Mouse (Mus musculus): ENCODE results near the gene Rbfox2. TPM values are rescaled to one million over a fixed set of nuclear protein-coding genes. Genes with fewer than 3 reads are reported as not detected.

Rbfox2 gene
- total and polyA plus RNA-seq, 3 experiments, result 0.89 TPM; not detected in 2

GRCm38 (mm10) chr15:77070745-77071268 lies 236.0 kb downstream of the Rbfox2 start:
- DNase-seq (ENCODE audit: extremely low read depth), result no peak
- dilution Hi-C loops (cut with MboI; ENCODE audit: extremely low pct_ligation_motif_present, extremely low pct_unique_long_range_greater_than_20kb, low sequenced_read_pairs) (no loop called here), in situ Hi-C loops (cut with MboI; ENCODE audit: low pct_ligation_motif_present, low pct_unique_long_range_greater_than_20kb, low sequenced_read_pairs) (no loop called here)
- TF ChIP-seq ELF1 (IDR thresholded peaks at IDR 0.05; ENCODE audit: low read depth, low read length), result no peak
- TF ChIP-seq NRF1 (IDR thresholded peaks at IDR 0.05; ENCODE audit: low read depth, low read length), result no peak
- no peak for TF ChIP-seq JUND (conservative IDR thresholded peaks at IDR 0.05; ENCODE audit: low read depth, low read length)
- no peak for TF ChIP-seq ZMIZ1 (IDR thresholded peaks at IDR 0.05; ENCODE audit: low read depth, low read length)
- no peak for TF ChIP-seq MEF2A (IDR thresholded peaks at IDR 0.05; ENCODE audit: borderline replicate concordance, low read depth, low read length)
- no peak for TF ChIP-seq MYC (IDR thresholded peaks at IDR 0.05; ENCODE audit: low read depth, low read length)
- no peak for TF ChIP-seq E2F4 (IDR thresholded peaks at IDR 0.05; ENCODE audit: insufficient replicate concordance, low read depth, low read length)
- TF ChIP-seq USF2 (conservative IDR thresholded peaks at IDR 0.05; ENCODE audit: low read depth, low read length), result no peak
- no peak for TF ChIP-seq NELFE (IDR thresholded peaks at IDR 0.05; ENCODE audit: low read depth, low read length)
- no peaks in the 10 kb centered on the region for H3K9me3 ChIP-seq (replicated peaks; ENCODE audit: low read length)
- H3K79me2 ChIP-seq (replicated peaks; ENCODE audit: control insufficient read depth, extremely low read depth, insufficient read depth, poor library complexity, severe bottlenecking), result no peaks in the 10 kb centered on the region
- H3K27me3 ChIP-seq (replicated peaks), result peaks cover 87% of the 10 kb centered on the region
- no peaks in the 10 kb centered on the region for H3K4me1 ChIP-seq (ENCODE audit: control insufficient read depth in 1 of 2, insufficient read depth in 2 of 2)
- H3K9ac ChIP-seq (ENCODE audit: insufficient read depth, low read depth), result no peak overlapping the region
- H3K36me3 ChIP-seq (replicated peaks in 1 of 2; ENCODE audit: control insufficient read depth in 1 of 2, insufficient read depth in 1 of 2, low read length in 1 of 2), result no peaks in the 10 kb centered on the region
- H3K27ac ChIP-seq (ENCODE audit: insufficient read depth, low read depth), result no peak overlapping the region
- no peak overlapping the region for H3K4me3 ChIP-seq (replicated peaks in 1 of 3; ENCODE audit: low read depth in 2 of 3, low read length in 2 of 3, poor library complexity in 1 of 3)
- no peak overlapping the region for H3K4me2 ChIP-seq (ENCODE audit: insufficient read depth, low read depth, poor library complexity, severe bottlenecking)

GRCm38 (mm10) chr15:77069019-77069418 lies 237.8 kb downstream of the Rbfox2 start:
- in situ Hi-C loops (cut with MboI; ENCODE audit: low pct_ligation_motif_present, low pct_unique_long_range_greater_than_20kb, low sequenced_read_pairs) (no loop called here), dilution Hi-C loops (cut with MboI; ENCODE audit: extremely low pct_ligation_motif_present, extremely low pct_unique_long_range_greater_than_20kb, low sequenced_read_pairs) (no loop called here)
- Histone ChIP-seq H3K27ac (ENCODE audit: insufficient read depth, low read depth) (no peak overlapping the region), H3K4me2 (ENCODE audit: insufficient read depth, low read depth, poor library complexity, severe bottlenecking) (no peak overlapping the region), H3K4me3 (replicated peaks in 1 of 3; ENCODE audit: low read depth in 2 of 3, low read length in 2 of 3, poor library complexity in 1 of 3) (no peak overlapping the region), H3K27me3 (replicated peaks) (peaks cover 81% of the 10 kb centered on the region), H3K4me1 (ENCODE audit: control insufficient read depth in 1 of 2, insufficient read depth in 2 of 2) (no peaks in the 10 kb centered on the region), H3K9me3 (replicated peaks; ENCODE audit: low read length) (peaks cover 4% of the 10 kb centered on the region), H3K9ac (ENCODE audit: insufficient read depth, low read depth) (no peak overlapping the region), H3K79me2 (replicated peaks; ENCODE audit: control insufficient read depth, extremely low read depth, insufficient read depth, poor library complexity, severe bottlenecking) (no peaks in the 10 kb centered on the region), H3K36me3 (replicated peaks in 1 of 2; ENCODE audit: control insufficient read depth in 1 of 2, insufficient read depth in 1 of 2, low read length in 1 of 2) (no peaks in the 10 kb centered on the region)
- TF ChIP-seq E2F4 (IDR thresholded peaks at IDR 0.05; ENCODE audit: insufficient replicate concordance, low read depth, low read length), result no peak
- no peak for TF ChIP-seq PAX5 (IDR thresholded peaks at IDR 0.05; ENCODE audit: low read length)
- no peak for TF ChIP-seq KAT2A (IDR thresholded peaks at IDR 0.05; ENCODE audit: insufficient replicate concordance, low read length)
- TF ChIP-seq HCFC1 (IDR thresholded peaks at IDR 0.05; ENCODE audit: low read depth, low read length), result no peak
- TF ChIP-seq MXI1 (IDR thresholded peaks at IDR 0.05; ENCODE audit: low read depth, low read length), result no peak
- no peak for TF ChIP-seq CTCF (conservative IDR thresholded peaks at IDR 0.05 in 1 of 2, IDR thresholded peaks at IDR 0.05 in 1 of 2; ENCODE audit: low read depth in 2 of 2, low read length in 2 of 2)
- no peak for TF ChIP-seq RCOR1 (conservative IDR thresholded peaks at IDR 0.05; ENCODE audit: low read depth, low read length)
- no peak for TF ChIP-seq MYC (IDR thresholded peaks at IDR 0.05; ENCODE audit: low read depth, low read length)
- TF ChIP-seq POLR2A (IDR thresholded peaks at IDR 0.05; ENCODE audit: low read depth, low read length), result no peak
- TF ChIP-seq MAFK (IDR thresholded peaks at IDR 0.05; ENCODE audit: insufficient replicate concordance, low read length), result no peak
- TF ChIP-seq POLR2AphosphoS2 (IDR thresholded peaks at IDR 0.05; ENCODE audit: low read depth, low read length), result no peak
- no peak for TF ChIP-seq ETS1 (conservative IDR thresholded peaks at IDR 0.05; ENCODE audit: low read depth, low read length)
- TF ChIP-seq NRF1 (IDR thresholded peaks at IDR 0.05; ENCODE audit: low read depth, low read length), result no peak
- TF ChIP-seq BHLHE40 (IDR thresholded peaks at IDR 0.05; ENCODE audit: low read depth, low read length), result no peak
- no peak for TF ChIP-seq UBTF (IDR thresholded peaks at IDR 0.05; ENCODE audit: low read depth, low read length)
- TF ChIP-seq SMC3 (IDR thresholded peaks at IDR 0.05; ENCODE audit: low read depth, low read length), result no peak
- no peak for TF ChIP-seq JUND (conservative IDR thresholded peaks at IDR 0.05; ENCODE audit: low read depth, low read length)
- no peak for DNase-seq (ENCODE audit: extremely low read depth)
